Mouse (Mus musculus): Measurements from ENCODE around the gene Trmt1. TPM values are rescaled to one million over a fixed set of nuclear protein-coding genes. Genes with fewer than 3 reads are reported as not detected.

Trmt1 gene
- polyA plus RNA-seq (2015; fragmentation: Nextera tagmentation; extraction: Ambion mirVana): 54.7 and 58.8 TPM in 2 replicates

DNA sequence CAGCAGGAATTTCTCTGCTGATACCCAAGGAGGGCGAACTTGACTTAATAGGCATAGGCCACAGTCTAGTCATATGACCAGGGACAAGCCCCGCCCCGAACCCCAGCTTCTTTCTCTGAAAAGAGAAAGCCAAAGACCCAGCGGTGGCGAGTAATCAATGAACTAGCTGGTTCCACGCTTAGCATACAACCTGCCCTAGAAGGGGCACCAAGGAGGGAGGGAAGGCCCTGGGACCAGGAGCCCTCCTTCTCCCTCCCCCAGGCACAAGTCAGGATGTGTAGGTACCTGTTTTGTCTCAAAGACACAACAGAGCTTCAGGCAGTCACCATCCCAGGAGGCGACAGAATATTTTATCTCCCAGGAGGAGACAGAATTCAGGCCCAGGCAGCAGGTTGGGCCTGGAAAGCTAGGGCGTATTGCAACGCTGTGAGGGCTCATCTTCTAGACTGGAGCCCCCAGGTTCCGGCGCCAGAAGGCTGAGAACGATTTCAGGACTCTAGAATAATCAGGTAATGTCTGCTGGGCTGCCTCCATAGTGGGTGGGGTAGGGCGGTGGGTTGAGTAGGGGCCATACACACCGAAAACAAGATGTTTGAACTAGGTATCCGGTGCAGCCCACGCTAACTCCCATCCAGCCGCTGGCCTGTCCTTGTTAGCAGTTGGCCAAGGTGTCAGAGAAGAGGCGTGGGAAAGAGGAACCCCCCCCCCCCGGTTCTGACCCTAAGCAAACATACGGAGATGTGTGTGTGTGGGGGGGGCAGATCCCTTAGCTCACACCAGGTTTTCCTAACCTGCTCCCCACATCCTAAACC is at the start of gene Trmt1:
Gene Trmt1, plus strand, starts transcription at position 117 of the 812 bp plus-strand sequence.
- Histone ChIP-seq H3K4me1 (replicated peaks; ENCODE audit: control insufficient read depth, insufficient read depth, low read length) (peaks cover 28% of the 10 kb centered on the region), H3K4me2 (ENCODE audit: low read depth, low read length) (peak within 1 kb of the TSS; percentile 72), H3K9me3 (ENCODE audit: control insufficient read depth, low read length) (no peaks in the 10 kb centered on the region), H3K4me3 (ENCODE audit: low read length) (peak within 1 kb of the TSS; percentile 100), H3K27me3 (ENCODE audit: control insufficient read depth, insufficient read depth, low read depth, low read length) (no peaks in the 10 kb centered on the region), H3K36me3 (ENCODE audit: control insufficient read depth, insufficient read depth, low read length) (no peaks in the 10 kb centered on the region), H3K27ac (ENCODE audit: low read length) (peak within 1 kb of the TSS; percentile 93), H3K9ac (ENCODE audit: low read length) (peak within 1 kb of the TSS; percentile 99)
- ATAC-seq (ENCODE audit: low read depth): peak; percentile 12; the same call in 1 of the 2 replicates
- 8% methylated on average over 20 of the region's 20 CpGs for WGBS

DNA sequence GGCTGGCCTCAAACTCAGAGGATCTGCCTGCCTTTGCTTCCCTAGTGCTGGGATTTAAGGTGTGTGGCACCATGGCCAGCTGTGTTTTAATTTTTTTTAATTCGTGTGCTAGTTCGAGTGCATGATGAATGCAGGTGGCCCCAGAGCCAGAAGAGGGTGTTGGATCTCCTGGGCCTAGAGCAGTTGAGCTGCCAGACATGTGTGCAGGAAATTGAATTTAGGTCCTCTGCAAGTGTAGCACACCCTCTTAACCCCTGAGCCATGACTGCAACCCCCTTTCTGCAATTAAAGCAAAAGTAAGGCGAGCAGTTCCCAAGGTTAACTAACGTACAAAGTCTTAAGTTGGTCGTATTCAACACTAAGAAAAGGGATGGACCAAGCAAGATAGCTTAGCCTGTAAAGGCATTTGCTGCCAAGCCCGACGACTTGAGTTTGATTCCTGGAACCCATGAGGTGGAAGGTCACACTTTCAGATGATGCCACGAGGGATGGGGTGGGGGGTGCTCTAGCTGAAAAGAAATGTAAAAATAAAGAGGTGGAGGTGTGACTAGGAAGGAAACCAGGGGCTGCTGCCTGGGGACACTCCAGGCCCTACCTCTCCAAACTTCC is 48.1 kb upstream of the Trmt1 start:
- Histone ChIP-seq H3K4me1 (replicated peaks; ENCODE audit: control insufficient read depth, insufficient read depth, low read length) (peaks cover 33% of the 10 kb centered on the region), H3K27ac (ENCODE audit: low read length) (no peak overlapping the region), H3K4me2 (ENCODE audit: low read depth, low read length) (peak overlapping the region; percentile 96), H3K4me3 (ENCODE audit: low read length) (peak overlapping the region; percentile 61), H3K27me3 (ENCODE audit: control insufficient read depth, insufficient read depth, low read depth, low read length) (no peaks in the 10 kb centered on the region), H3K9me3 (ENCODE audit: control insufficient read depth, low read length) (no peaks in the 10 kb centered on the region), H3K9ac (ENCODE audit: low read length) (peak overlapping the region; percentile 82), H3K36me3 (ENCODE audit: control insufficient read depth, insufficient read depth, low read length) (no peaks in the 10 kb centered on the region)
- no peak for ATAC-seq (ENCODE audit: low read depth)
- 37% methylated on average over 8 of the region's 8 CpGs for WGBS

DNA sequence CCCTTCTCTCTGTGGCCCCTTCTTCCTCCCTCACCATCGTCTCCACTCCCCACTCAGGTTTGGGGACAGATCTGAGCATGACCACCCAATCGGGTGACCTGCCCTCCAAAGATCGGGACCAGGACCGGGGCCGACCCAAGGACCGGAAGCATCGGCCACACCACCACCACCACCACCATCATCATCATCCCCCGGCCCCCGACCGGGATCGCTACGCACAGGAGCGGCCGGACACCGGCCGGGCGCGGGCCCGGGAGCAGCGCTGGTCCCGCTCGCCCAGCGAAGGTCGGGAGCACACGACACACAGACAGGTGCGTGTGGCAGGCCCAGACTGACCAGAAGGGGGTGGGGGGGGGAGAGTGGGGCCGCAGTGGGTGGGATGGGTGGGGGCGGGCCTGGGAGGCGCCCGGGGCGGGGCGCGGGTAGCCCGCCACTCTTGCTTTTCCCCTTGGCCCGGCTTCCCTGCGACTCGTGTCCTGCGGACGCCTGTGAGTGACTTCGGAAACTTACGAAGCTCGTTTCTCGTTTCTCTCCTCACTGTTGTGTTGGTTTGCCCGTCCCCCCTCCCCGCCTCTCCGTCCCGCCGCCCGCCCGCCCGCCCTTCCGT is 47.4 kb upstream of the Trmt1 start:
- WGBS: under 1% methylated on average over 45 of the region's 52 CpGs
- H3K4me1 ChIP-seq (replicated peaks; ENCODE audit: control insufficient read depth, insufficient read depth, low read length): peaks cover 33% of the 10 kb centered on the region
- peak overlapping the region; percentile 61 for H3K4me3 ChIP-seq (ENCODE audit: low read length)
- H3K9ac ChIP-seq (ENCODE audit: low read length): peak overlapping the region; percentile 82
- H3K27me3 ChIP-seq (ENCODE audit: control insufficient read depth, insufficient read depth, low read depth, low read length): no peaks in the 10 kb centered on the region
- no peaks in the 10 kb centered on the region for H3K36me3 ChIP-seq (ENCODE audit: control insufficient read depth, insufficient read depth, low read length)
- peak overlapping the region; percentile 91 for H3K27ac ChIP-seq (ENCODE audit: low read length)
- no peaks in the 10 kb centered on the region for H3K9me3 ChIP-seq (ENCODE audit: control insufficient read depth, low read length)
- H3K4me2 ChIP-seq (ENCODE audit: low read depth, low read length): peak overlapping the region; percentile 96
- ATAC-seq (ENCODE audit: low read depth): peak; percentile 43

DNA sequence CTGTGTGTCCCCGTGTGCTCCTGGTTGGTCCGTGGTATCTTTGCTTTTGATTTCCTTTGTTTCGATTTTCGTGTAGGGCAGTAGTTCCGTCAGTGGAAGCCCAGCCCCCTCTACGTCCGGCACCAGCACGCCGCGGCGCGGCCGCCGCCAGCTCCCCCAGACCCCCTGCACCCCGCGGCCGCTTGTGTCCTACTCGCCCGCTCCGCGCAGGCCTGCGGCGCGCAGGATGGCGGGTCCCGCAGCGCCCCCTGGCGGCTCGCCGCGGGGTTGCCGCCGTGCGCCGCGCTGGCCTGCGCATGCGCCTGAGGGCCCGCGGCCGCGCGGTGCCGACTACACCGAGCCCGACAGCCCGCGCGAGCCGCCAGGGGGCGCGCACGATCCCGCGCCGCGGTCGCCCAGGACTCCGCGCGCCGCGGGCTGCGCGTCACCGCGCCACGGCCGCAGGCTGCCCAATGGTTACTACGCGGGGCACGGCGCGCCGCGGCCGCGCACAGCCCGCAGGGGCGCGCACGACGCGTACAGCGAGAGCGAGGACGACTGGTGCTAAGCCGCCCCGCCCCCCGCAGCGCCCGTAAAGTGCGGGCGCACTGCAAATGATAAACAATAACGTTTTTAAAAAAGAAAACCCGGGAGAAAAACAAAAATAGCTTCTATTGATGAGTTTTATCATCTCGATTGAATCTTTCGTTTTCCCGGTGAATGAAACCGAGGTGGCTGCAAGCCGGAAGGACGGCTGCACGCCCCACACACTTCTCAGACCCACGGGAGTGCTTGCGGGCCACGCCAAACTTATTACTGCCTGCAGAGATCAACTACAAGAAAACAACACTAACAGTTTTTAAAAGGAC is 46.7 kb upstream of the Trmt1 start:
- Histone ChIP-seq H3K4me3 (ENCODE audit: low read length) (peak overlapping the region; percentile 64), H3K36me3 (ENCODE audit: control insufficient read depth, insufficient read depth, low read length) (no peaks in the 10 kb centered on the region), H3K4me2 (ENCODE audit: low read depth, low read length) (peak overlapping the region; percentile 96), H3K27ac (ENCODE audit: low read length) (peak overlapping the region; percentile 91), H3K4me1 (replicated peaks; ENCODE audit: control insufficient read depth, insufficient read depth, low read length) (peaks cover 32% of the 10 kb centered on the region), H3K27me3 (ENCODE audit: control insufficient read depth, insufficient read depth, low read depth, low read length) (no peaks in the 10 kb centered on the region), H3K9me3 (ENCODE audit: control insufficient read depth, low read length) (no peaks in the 10 kb centered on the region), H3K9ac (ENCODE audit: low read length) (peak overlapping the region; percentile 82)
- peak; percentile 93 for ATAC-seq (ENCODE audit: low read depth)
- under 1% methylated on average over 92 of the region's 106 CpGs for WGBS

DNA sequence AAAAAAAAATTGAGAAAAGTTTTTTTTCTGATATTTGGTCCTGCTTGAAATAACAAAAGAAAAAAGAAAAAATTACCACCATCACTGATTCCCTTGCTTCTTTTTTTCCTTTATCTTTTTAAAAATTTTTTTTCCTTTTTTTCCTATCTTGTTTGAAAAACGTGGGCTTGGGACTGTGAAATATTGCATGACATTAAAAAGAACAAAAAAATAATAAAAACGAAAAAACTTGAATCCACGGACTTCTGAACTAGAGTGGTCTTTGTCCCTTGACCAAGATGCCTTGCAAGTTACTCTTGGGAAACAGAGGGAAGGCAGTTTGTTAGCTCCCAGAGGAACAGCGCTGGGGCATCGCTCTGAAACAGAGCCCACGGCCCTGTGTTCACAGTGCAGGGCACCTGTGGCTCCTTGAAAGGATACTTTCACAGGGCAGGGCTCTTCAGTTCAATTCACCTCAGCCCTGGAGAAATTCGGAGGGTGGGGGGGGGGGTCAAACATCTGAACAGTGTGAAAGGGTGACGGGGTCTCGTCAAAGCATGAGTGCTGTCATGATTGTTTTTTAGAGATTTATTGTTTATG is 46.0 kb upstream of the Trmt1 start:
- ATAC-seq (ENCODE audit: low read depth): no peak
- peak overlapping the region; percentile 63 for H3K9ac ChIP-seq (ENCODE audit: low read length)
- no peaks in the 10 kb centered on the region for H3K27me3 ChIP-seq (ENCODE audit: control insufficient read depth, insufficient read depth, low read depth, low read length)
- peak overlapping the region; percentile 68 for H3K4me2 ChIP-seq (ENCODE audit: low read depth, low read length)
- peaks cover 25% of the 10 kb centered on the region for H3K4me1 ChIP-seq (replicated peaks; ENCODE audit: control insufficient read depth, insufficient read depth, low read length)
- H3K9me3 ChIP-seq (ENCODE audit: control insufficient read depth, low read length): no peaks in the 10 kb centered on the region
- H3K4me3 ChIP-seq (ENCODE audit: low read length): peak overlapping the region; percentile 64
- H3K36me3 ChIP-seq (ENCODE audit: control insufficient read depth, insufficient read depth, low read length): no peaks in the 10 kb centered on the region
- 17% methylated on average over 9 of the region's 9 CpGs for WGBS
- H3K27ac ChIP-seq (ENCODE audit: low read length): peak overlapping the region; percentile 48

DNA sequence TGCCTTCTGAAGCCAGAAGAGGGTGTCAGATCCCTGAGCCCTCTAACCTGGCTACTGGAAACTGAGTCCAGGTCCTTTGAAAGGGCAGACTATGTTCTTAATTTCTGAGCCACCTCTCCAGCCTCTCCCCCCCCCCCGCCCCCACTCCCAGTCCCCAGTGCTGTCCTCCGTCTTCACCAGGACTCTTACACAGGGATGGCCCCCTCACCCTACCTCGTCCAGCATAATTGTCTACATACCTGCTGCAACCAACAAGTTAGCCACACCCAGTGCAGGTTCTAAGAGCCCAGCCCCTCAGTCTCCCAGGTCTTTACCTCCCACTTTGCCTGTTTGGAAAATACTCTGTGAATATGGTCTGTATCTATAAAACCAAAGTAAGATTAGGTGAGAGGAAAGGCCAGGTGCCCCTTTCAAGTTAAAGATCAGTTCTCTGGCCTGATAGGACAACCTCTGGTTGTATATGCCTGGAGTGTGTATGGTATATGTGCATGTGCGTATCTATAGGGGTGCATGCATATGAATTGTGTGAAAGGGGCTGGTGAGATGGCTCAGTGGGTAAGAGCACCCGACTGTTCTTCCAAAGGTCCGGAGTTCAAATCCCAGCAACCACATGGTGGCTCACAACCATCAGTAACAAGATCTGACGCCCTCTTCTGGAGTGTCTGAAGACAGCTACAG is 45.4 kb upstream of the Trmt1 start:
- 0 out of 2 replicates have a peak overlapping the region, but pooled peaks have one; percentile 8 for H3K9ac ChIP-seq (ENCODE audit: low read length)
- no peak overlapping the region for H3K4me3 ChIP-seq (ENCODE audit: low read length)
- 67% methylated on average over 7 of the region's 7 CpGs for WGBS
- ATAC-seq (ENCODE audit: low read depth): no peak
- no peak overlapping the region; the same call in 1 of the 2 replicates for H3K27ac ChIP-seq (ENCODE audit: low read length)
- H3K9me3 ChIP-seq (ENCODE audit: control insufficient read depth, low read length): no peaks in the 10 kb centered on the region
- no peak overlapping the region for H3K4me2 ChIP-seq (ENCODE audit: low read depth, low read length)
- no peaks in the 10 kb centered on the region for H3K27me3 ChIP-seq (ENCODE audit: control insufficient read depth, insufficient read depth, low read depth, low read length)
- H3K4me1 ChIP-seq (replicated peaks; ENCODE audit: control insufficient read depth, insufficient read depth, low read length): peaks cover 18% of the 10 kb centered on the region
- H3K36me3 ChIP-seq (ENCODE audit: control insufficient read depth, insufficient read depth, low read length): no peaks in the 10 kb centered on the region

DNA sequence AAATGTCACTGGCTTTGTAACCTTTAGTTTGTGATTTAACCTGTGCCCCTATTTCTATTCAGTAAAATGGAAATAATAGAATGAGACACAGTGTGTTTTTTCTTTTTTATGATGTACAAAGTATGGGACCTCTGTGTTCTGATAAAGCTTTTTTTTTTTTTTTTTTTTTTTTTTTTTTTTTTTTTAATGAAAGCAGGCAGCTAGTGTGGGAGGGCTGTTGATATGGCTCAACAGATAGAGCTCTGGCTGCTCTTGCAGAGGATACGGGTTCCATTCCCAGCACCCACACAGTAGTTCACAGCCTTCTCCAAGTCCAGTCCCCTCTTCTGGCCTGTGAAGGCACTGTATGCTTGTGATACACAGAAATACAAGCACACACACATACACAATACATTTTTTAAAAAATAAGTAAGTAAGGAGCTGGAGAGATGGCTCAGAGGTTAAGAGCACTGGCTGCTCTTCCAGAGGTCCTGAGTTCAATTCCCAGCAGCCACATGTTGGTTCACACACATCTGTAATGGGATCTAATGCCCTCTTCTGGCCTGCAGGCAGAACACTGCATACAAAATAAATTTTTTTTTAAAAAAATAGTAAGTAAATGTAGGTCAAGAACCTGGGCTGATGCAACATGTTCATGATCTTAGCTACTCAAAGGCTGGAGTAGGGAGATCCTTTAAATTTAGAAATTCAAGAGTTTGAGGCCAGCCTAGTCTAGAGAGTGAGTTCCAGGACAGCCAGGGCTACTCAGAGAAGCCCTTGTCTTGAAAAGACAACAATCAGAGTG is 44.3 kb upstream of the Trmt1 start:
- ATAC-seq (ENCODE audit: low read depth): no peak
- H3K4me3 ChIP-seq (ENCODE audit: low read length): no peak overlapping the region
- H3K4me2 ChIP-seq (ENCODE audit: low read depth, low read length): no peak overlapping the region
- peak overlapping the region; percentile 3; the same call in 1 of the 2 replicates for H3K9ac ChIP-seq (ENCODE audit: low read length)
- no peaks in the 10 kb centered on the region for H3K36me3 ChIP-seq (ENCODE audit: control insufficient read depth, insufficient read depth, low read length)
- no peaks in the 10 kb centered on the region for H3K9me3 ChIP-seq (ENCODE audit: control insufficient read depth, low read length)
- no peaks in the 10 kb centered on the region for H3K27me3 ChIP-seq (ENCODE audit: control insufficient read depth, insufficient read depth, low read depth, low read length)
- peaks cover 11% of the 10 kb centered on the region for H3K4me1 ChIP-seq (replicated peaks; ENCODE audit: control insufficient read depth, insufficient read depth, low read length)
- 70% methylated on average over 1 of the region's 1 CpGs for WGBS
- no peak overlapping the region for H3K27ac ChIP-seq (ENCODE audit: low read length)

DNA sequence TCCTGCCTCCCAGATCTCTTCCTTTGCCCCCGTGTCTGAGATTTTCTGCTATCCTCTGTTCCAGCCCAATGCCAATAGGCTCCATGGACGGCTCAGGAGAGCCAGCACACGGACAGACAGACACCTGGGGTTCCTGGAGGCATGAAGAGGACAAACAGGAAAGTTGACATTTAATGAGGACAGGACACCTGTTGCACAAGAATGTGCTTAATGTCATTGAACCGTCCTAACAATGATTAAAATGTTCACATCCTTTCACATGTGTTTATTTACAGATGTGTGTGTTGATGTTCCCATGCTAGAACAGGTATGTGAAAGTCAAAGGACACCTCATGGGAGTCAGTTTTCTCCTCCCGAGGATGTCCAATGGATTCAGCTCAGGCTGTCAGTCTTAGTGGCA is 43.1 kb upstream of the Trmt1 start:
- H3K4me2 ChIP-seq (ENCODE audit: low read depth, low read length): no peak overlapping the region
- WGBS: 48% methylated on average over 5 of the region's 5 CpGs
- no peak overlapping the region for H3K9ac ChIP-seq (ENCODE audit: low read length)
- H3K9me3 ChIP-seq (ENCODE audit: control insufficient read depth, low read length): no peaks in the 10 kb centered on the region
- no peaks in the 10 kb centered on the region for H3K36me3 ChIP-seq (ENCODE audit: control insufficient read depth, insufficient read depth, low read length)
- ATAC-seq (ENCODE audit: low read depth): no peak
- no peak overlapping the region for H3K4me3 ChIP-seq (ENCODE audit: low read length)
- H3K27me3 ChIP-seq (ENCODE audit: control insufficient read depth, insufficient read depth, low read depth, low read length): no peaks in the 10 kb centered on the region
- no peak overlapping the region for H3K27ac ChIP-seq (ENCODE audit: low read length)
- H3K4me1 ChIP-seq (replicated peaks; ENCODE audit: control insufficient read depth, insufficient read depth, low read length): peaks cover 14% of the 10 kb centered on the region

Data from lung, embryonic 16.5 days (tissue).